Mouse (Mus musculus): ENCODE measurements at regions not wholly inside any gene's neighbourhood (a gene's known extent, or its start where the extent isn't known, plus 50 kb on each side); places are given as distances from the start of the nearest gene placed in this dataset.

DNA sequence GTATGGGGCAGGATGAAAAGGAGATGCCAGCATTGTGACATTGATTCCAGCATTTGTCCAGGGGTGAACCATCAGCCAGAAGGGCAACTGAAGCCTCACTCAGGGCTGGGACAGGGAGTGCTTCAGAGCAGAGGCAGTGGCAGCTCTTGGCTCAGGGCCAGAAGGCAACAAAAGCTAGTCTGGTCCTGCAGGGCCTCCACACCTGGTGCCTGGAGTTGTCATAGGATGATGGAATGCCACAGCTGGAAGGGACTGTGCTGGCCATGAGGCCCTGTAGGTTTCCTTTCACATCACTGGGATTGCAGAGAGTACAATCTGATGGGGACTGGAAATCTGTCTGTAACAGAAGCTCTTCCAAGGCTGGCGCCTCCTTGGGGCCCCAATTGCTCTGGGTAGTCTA, 164.9 kb downstream of the Mex3b start:
- no peak for DNase-seq

DNA sequence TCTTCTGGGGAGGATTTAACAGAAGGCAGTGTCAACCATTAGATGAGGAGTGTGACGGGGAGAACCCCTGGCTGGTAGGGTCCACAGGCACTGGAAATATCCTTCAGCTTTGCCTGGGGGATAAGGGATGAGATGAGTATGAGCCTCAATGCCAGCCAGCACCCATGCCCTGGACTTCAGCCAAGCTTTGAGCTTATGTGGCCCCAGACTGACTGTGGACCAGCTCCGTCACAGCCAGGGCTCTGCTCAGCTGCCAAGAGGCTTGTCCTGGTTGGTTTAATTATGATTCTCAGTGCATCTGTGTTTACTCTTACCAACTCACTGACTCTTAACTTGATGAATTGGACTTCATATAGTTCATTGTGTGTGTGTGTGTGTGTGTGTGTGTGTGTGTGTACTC, 165.8 kb downstream of the Mex3b start:
- no peak for DNase-seq

DNA sequence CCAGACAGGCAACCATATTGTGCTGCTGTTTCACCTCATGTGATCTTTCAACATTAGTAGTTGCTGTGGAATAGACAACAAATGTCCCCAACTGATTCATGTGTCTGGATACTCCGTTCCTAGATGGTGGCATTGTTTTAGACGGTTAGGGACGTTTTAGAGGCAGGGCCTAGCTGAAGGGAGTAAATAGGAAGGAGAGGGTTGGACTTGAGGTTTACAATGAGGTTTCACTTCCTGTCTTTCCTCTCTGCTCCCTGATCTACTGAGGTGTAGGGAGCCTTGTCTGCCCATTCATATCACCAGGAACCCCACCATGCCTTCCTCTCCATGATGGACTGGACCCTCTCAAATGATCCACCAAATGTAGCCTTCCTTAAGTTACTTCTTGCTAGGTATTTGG, 168.1 kb downstream of the Mex3b start:
- DNase-seq = no peak

DNA sequence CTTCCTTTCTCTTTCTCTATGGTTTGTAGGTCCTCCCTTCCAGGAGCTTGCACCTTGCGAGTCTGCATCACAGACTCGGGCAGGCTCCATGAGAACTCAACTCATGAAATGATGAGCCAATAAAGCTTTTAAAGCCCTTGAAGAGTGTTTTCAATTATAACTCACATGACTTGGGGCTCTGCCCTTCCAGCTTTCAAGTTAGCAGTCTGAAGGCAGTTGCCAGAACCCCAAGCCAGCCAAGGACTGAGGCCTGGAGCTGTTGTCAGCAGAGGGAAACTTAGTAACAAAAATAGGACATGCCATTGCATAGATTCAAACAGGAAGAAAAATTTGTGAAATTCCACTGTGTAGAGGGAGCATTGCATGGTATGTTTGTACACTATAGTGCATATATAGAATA, 169.3 kb downstream of the Mex3b start:
- DNase-seq = no peak

DNA sequence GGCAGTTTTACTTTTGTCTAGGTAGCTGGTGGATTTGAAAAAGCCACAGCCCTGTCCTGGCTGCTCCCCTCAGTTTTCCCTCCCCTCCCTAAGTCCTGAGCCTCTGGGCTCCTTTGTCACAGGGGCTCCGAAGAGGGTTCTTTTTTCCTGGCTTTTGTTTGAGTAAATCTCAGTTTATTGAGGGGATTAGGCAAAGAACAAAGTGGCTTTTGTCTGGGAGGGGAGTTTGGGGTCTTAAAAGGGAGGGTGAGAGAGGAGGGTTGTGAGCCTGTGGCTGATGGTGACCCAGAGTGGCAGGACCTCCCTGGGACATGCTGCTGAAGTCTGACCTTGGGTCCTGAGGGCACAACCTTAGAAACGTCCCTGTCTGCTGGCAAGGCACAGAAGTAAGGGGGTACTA, 170.0 kb downstream of the Mex3b start:
- no peak for DNase-seq

DNA sequence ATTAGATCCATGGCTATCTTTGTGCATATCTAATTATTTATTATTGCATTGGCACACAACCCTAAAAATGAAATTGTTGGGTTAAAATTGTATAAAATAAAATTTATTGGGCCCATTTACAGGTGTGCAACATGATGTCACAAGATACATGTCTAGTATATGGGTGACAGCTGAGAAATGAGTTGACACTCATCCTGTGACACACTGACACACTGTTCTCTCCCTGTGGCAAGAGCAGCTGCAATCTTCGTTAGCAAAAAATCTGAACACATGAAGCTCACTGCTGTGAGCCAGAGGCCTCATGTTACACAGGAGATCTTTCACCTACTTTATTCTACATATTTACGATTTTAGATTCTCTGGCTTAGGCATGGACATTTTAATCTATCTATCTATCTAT, 170.6 kb downstream of the Mex3b start:
- DNase-seq = no peak

DNA sequence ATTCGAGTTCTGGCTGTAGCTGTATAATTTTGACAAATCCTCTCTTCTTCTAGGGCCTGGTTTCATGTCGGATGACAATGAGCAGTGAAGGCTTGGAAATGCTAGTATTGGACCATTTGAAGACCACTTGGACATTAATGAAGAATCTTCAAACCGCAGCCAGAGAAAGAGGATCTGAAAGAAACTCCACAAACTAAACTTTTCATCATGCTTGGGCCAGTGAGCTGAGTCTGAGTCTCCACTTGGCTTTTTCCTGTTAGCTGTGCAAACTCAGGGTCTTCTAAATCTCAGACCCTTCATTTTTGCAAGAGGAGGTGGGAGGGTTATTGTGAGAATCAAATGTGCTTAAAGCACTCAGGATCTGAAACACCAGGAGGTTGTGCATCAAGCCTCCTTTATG, 176.6 kb downstream of the Mex3b start:
- no peak for DNase-seq

DNA sequence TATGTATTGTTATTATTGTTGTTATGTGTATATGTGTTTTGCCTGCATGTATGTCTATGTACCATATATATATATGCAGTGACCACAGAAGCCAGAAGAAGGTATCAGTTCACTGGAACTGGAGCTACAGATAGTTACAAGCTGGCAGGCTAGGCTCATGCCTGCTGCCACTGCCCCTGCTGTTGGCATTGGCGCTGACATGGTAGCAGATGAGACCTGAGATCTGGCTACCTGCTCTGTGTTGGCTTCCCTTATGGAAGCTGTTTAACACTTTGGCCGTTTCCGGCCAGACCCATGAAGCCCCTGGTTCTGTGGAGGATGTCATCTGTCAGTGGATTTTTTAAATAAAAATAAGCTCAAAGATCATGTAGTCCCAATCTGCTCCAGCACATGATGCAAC, 178.1 kb downstream of the Mex3b start:
- DNase-seq = no peak

DNA sequence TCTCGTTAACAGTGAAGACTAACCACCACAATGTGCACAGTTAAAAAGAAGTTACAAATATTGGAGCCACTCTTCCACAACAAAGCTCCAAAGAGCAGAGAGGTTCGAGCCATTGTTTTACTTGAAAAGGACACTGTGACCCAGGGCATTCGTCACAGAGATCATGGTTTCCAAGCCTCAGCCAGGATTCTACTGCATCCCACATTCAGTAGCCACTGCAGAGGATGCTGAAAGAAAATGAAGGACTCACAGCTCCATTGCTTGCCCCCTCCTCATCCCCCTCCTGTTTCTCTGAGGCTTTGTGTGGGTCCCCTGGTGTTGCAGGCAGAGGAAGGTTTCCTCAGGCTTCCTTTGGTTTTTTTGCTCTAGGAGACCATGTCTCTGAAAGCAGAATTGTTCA, 182.9 kb downstream of the Mex3b start:
- DNase-seq = no peak

DNA sequence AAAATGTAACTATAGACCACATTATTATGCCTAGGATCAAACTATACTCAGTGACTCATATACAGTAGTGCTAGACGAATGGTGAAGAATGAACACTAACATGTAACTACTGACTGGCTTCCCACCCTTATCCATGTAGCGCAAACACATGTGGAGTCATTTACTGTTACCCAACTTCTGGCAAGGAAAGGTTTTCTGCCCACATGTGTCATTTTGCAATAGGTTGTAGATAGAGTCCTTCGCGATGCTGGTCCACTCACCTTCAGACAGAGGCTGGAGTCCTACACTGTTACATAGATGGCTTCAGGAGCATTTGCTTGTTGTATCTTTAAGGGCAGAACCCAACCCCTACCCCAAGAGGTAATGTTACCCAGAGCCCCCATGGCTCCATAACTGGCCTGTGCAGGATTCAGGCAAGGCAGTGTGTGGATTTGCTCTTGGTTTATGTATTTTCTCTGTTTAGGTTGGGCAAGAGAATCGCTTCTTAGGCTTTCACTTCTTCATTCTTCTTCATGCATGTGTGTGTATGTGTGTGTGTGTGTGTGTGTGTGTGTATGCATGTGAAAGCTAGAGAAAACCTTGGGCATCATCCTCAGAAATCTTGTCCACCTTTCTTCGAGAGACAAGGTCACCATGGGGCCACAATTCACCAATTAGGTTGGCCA, 183.8 kb downstream of the Mex3b start:
- DNase-seq = no peak

DNA sequence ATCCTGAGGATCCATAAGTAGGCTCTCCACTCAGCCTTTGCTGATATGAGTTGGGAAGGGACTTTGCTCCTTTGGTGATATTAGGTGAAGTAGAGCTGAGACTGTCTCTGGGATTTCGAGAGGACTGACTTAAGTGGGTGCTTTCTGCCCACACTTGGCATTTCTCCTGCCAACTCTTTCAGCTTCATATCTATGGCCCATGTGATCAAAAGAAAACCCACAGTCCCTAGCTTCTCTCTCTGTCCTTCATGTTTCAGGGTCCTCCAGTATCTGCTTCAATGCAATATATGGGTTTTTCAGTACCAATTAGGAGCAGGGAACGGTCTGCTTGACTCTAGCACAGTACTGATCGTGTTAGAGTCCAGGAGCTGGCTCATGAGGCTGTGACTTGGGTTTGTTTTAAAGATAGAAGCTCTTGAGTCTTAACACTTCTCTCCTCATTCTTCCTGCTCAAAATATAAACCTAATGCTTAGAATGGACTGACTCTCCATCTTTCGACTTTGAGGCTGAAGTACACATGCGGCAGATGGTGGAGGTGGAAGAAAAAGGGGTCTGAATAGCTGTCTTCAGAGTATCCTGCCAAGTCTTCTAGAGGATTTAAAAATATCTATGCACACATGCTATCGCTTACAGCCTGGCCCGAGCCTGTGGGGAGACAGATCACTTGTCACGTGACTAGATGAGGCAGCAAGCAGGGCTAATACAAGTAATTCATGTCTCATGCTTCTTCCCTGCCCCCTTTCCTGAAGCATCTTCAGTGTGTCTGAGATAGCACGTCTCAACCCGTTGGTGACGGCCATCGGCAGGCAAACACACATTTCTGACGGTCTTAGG, 189.2 kb downstream of the Mex3b start:
- no peak for DNase-seq

DNA sequence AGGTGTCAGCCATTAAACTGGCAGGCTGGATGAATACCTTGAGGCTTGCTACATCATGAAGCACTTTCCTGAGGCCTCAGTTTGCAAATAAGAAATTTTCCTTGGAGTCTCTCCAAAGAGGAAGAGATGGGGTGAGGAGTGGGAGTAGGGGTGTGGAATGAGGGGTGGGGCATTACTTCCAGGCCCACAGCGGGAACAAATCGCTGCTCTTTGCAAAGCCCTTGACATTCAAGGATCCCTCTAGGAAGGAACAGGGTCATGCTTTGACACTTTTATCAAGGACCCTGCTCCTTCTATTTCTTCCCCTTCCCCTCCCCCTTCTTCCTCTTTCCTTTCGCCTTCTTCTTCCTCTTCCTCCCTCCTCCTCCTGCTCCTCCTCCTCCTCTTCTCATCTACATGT, 193.2 kb downstream of the Mex3b start:
- no peak for DNase-seq

DNA sequence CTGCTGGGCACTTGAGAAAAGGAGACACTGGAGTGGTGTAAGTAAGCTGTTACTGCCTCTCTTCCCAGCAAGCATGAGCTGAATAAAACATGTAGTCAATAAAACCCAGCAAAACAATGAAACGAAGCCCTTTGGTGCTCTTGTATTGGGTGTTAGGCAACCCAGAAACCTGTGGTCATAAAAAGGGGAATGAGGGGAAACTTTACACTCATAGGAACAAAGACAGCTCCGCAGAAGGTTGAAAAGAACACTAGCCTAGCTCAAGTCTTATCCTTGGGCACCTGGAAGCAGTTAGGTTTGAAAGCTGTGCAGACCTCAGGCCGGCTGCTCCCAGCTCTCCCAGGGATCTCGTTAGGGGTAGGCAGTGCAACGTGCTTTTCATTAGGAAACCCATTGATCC, 193.6 kb downstream of the Mex3b start:
- no peak for DNase-seq

DNA sequence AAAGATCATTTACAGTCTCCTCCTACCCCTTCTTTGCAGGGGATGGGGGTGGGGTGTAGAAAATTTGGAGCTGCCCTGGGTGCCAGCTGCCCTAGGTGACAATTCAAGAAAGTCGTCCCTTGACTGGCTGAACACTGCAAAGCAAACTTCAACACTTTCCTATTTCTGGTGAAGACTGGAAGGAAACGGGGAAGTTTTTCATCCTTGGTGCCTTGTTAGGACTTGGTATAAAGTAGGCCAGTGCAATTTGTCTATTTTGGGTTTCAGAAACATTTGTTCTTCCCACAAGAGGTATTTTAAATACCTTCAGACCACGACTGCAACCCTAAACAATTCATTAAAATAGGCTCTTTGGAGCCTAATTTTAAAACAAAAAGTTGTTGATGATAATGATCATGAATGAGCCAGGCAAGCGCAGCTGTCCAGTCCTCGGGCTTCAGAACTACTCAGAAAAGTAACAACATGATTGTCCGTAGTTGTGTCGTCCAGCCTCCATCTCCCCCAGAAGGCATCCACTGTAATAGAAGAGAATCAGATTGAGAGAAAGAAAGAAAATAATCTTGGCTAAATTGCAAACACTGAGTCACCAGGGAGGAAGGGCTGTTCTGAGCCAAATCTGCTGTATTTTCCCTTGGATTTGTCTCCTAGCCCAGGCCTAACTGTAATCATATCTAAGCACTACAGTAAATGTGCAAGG, 194.2 kb downstream of the Mex3b start:
- no peak for DNase-seq

DNA sequence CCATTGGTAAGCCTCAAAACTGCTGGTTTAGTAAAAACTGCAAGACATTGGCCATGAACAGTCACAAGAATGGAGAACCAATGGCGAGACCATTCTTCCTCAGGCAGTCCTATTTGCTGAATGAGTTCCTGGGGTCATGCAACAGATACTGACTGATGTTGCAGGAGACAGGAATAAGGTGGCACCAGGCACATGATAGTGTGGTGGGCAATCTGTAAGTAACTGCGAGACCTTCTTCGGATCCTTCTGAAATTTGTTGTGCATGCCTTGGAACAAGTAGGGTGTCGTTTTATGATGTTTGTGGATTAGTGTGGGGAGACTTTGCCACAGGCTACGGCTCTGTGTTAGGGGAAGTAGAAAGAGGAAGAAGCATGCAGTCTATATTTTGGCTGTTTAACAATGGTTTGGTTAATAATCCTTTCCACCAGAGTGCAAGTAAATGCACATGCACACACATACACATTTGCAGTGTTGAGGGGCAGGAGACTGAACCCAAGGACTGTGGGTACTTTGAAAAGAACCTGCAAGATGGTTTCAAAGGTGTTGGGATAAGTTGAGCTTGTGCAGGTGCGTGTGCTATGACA, 194.9 kb downstream of the Mex3b start:
- no peak for DNase-seq

DNA sequence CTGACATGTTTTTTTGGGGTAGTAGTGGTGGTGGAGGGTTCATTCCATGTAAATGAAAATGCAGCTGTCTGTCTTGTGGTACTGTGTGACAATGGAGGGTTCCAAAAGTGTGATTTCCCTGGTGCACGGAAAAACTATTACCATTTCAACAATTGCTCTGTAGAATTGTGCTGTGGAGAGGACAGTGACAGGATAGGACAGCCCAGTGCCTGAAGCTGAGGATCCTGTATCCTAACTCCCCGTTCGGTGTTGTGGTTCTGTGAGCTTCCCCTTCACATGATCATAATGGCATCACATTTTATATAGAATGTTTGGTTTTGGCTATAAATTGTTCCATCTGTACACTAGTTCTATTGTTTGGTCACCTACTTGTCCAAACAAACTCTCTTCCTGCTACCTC, 196.4 kb downstream of the Mex3b start:
- no peak for DNase-seq

DNA sequence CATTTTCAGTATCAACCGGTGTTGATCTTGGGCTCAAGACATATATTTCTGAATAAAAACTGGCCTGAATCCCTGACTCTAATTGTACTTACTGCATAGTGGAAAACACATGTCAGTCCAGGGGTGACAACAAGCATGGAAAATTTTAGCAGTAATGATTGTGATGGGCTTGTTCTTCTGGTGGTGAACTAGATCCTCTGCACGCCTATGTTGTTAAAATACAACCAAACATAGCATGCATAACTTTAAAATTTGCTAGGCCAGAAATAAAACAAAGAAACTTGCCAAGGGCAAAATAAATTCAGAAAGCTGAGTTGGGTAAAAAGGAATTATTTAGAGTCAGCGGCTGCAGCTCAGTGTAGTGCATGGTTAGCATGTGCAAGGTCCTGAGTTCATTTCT, 198.2 kb downstream of the Mex3b start:
- DNase-seq = no peak

DNA sequence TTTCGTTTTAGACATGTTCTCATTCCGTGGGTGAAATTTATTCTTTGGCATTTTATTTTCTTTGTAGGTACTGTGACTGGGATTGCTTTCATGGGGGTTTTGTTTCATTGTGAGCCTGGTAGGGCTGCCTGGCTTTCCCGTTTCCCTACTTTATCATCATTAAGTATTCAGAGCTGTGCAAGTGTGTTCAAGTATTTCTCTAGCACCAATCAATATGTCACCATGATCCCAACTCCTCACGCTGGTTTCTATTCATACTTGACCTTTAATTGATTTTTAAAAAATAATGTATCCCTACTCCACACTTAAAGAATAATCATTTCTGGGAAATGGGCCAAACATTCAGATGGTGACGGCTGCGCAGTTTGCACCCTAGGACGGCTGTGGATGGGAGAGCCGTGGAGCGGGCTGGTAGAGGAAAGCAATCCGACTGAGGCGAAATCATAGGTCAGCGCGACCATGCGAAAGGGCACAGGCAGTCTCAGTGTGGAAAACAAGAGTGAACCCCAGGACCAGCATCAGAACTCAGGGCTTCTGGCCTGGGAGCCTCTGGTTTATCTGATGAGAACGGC, 207.4 kb downstream of the Mex3b start:
- DNase-seq = no peak

DNA sequence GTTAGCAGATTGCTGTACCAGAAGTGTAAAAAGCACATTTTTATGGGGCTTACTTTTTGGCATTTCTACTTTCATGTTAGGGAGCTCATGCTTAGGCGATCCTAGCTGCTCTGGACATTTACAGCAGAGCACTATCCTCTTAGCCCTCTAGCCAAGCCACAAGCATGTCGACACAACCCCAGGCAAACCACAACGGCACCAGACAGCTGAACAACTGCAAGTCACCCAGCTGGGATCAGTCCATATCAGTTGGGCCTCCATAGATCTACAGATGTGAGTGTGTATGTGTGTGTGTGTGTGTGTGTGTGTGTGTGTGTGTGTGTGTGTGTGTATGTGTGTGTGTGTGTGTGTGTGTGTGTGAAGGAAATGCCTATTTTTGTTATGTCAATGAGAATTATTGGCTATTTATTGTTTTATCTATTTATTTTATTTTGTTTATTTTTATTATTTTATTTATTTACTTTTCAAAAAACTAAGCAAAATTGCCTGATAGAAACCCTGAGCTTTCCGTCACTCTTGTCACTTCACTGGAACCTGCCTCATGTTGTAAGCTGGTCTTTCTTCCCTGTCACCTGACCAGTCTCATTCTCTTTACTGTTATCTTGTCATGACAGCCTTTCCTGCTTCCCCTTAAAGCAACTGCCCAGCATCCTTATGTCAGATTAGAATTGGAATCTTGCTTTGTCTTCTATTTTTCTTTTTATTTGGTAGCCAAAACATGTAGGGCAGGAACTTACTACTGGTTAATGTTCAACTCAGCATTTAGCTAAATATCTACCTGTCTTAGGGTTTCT, 208.2 kb downstream of the Mex3b start:
- DNase-seq = no peak

DNA sequence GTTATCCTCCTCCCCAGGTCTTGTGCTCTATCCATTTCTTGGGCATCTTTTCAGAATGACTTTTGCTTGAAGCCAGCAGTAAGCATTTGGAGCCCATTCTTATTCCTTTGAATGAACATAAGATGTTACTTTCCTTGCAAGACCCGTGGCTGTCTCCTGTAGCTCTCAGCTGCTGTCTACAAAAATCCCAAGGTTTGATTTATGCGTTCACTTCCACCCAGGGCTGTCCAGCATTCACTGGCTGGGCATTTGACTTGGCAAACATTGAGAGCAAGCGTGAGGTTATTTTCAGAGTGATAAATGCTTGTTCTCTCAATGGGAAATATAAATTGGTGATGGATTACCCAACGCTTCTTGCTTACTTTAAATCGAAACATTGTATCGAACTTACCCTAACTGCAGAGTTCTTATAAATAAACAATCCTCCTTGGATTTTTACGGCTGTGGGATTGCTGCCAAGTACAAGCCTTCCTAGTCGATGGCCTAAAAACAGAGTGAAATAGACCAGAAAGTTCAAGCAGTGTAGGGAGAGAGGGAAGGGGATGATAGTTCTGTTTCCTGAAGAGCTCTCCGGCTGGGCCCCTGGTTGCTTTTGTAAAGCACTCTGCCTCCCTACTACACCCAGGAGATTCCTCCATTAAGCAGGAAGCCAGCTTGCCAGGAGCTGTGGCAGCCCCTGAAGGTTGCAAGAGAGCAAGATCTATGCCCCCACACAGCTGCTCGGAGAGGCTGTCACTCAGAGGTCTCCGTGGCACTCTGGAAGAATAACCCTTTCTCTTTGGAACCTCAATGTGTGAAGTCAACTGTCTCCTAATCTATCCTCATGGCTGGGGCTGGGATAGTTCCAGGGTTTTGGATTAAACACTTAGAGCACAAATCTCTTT, 210.1 kb downstream of the Mex3b start:
- no peak for DNase-seq

DNA sequence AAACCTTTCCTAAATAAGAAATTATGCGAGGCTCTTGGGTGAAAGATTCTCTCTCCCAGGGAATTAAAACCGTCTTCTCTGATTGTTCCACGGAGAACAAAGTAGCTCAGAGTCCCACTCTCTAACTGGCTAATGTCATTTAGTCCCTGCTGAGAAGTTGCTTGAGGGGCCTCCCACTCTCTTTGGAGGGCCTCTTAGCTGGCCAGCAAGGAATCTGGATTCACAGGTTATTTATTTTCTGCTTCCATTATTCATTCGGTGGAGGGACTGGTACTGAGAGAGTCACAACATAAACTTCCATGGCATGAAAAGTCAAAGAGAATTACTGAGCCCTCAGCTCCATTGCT, 210.8 kb downstream of the Mex3b start:
- DNase-seq = no peak

DNA sequence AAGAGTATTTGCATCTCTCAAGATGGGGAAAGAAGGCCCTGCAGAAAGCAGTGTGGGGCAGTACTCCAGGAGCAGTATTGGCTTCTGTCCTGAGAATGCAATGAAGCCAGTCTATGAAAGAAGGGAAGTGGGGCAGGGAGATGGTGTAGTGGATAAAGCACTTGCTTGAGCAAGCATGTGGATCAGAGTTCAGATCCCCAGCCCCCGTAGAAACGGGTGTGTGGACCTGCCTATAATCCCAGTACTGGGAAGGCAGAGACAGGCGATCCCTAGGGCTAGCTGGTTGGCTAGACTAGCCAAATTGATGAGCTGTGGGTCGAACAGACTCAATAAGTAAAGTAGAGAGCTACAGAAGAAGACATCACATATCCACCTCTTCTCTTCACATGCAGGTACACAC, 211.6 kb downstream of the Mex3b start:
- DNase-seq = no peak

All from cerebellum, adult 11 months (tissue).